Mouse (Mus musculus) kidney, postnatal 0 days (tissue): Measurements from ENCODE around the gene Fgfr2. TPM values are rescaled to one million over a fixed set of nuclear protein-coding genes. Genes with fewer than 3 reads are reported as not detected.

Source experiments
- ATAC-seq: fragments of 200-750 bp; cut with Nextera tagmentation; replicated peaks from 2 replicates; pipeline ENCODE4 v1.8.0; 2017; ENCODE audit warnings: low read depth, moderate number of reproducible peaks, moderate TSS enrichment, moderate library complexity; ENCODE audit not compliant: low FRiP score
- DNase-seq: peaks from one replicate; pipeline ENCODE4 v3.0.0-alpha.2; 2016; ENCODE audit warnings: low spot score
- H3K27ac ChIP-seq: fragments of 300-500 bp; sonication (generic); 2 replicates; pipeline ENCODE4 v1.5.1; 2014; ENCODE audit warnings: mild to moderate bottlenecking
- H3K27me3 ChIP-seq: fragments of 300-500 bp; sonication (generic); 2 replicates; pipeline ENCODE4 v1.6.1; 2014; ENCODE audit warnings: low read length, mixed read lengths; ENCODE audit not compliant: insufficient read depth
- H3K36me3 ChIP-seq: fragments of 300-500 bp; sonication (generic); 2 replicates; pipeline ENCODE4 v1.6.1; 2014; ENCODE audit warnings: low read length, mixed read lengths; ENCODE audit not compliant: insufficient read depth
- H3K4me1 ChIP-seq: fragments of 300-500 bp; sonication (generic); replicated peaks from 2 replicates; pipeline ENCODE4 v1.6.1; 2014; ENCODE audit warnings: antibody characterized with exemption, low read length, mixed read lengths; ENCODE audit not compliant: insufficient read depth
- H3K4me2 ChIP-seq: fragments of 300-500 bp; sonication (generic); 2 replicates; pipeline ENCODE4 v1.6.1; 2014; ENCODE audit warnings: mild to moderate bottlenecking, low read length, moderate library complexity, mixed read lengths
- H3K4me3 ChIP-seq: fragments of 300-500 bp; sonication (generic); replicated peaks from 2 replicates; pipeline ENCODE4 v1.5.1; 2014; ENCODE audit warnings: low read depth, low read length
- H3K9ac ChIP-seq: fragments of 300-500 bp; sonication (generic); 2 replicates; pipeline ENCODE4 v1.6.1; 2014; ENCODE audit warnings: low read depth, low read length
- H3K9me3 ChIP-seq: fragments of 300-500 bp; sonication (generic); replicated peaks from 2 replicates; pipeline ENCODE4 v1.6.1; 2016; ENCODE audit warnings: low read length, inconsistent platforms, mixed read lengths
- CTCF ChIP-seq: IDR thresholded peaks from 2 replicates; pipeline ENCODE4 v1.5.1; 2016; ENCODE audit warnings: antibody characterized with exemption, low read depth, mild to moderate bottlenecking, moderate library complexity
- WGBS: fragments of 180-500 bp; shearing (Covaris S2); extraction: QIAGEN DNeasy Blood & Tissue Kit; methylation state at CpG from one replicate; pipeline ENCODE4 v1.1.7; 2014; 5-methylcytosine and 5-hydroxymethylcytosine counted together
- polyA plus RNA-seq: library from polyadenylated mRNA; unstranded; fragments of >200 nt; fragmentation: Nextera tagmentation; extraction: Ambion mirVana; gene quantifications from 2 replicates; pipeline ENCODE4 v1.2.1, GENCODE M21; 2015

The Fgfr2 gene
- polyA plus RNA-seq, 1 experiment from 2014 or later = 79.8 TPM

DNA sequence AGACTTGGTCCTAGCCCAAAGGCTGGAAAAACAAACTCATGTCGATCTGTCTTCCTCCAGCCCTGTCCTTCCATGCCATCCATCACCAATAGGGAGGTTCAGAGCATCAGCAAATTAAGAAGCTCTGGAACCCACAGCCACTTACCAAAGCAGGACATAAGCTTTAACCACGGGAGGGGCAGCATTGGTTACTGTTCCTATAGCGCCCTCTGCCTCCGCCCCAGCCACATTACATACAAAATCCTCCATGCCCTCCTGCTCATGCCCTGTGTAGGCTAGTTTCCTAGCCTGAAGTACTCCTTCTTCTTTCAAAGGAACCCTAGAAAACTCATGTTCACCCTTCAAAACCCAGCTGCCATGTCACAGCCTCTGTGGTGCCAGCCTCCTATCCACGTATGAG lies 648.1 kb downstream of the Fgfr2 start:
- Histone ChIP-seq H3K4me2 (no peak overlapping the region), H3K9ac (no peak overlapping the region), H3K36me3 (no peaks in the 10 kb centered on the region), H3K27me3 (no peaks in the 10 kb centered on the region), H3K4me3 (no peak overlapping the region), H3K9me3 (no peaks in the 10 kb centered on the region), H3K4me1 (no peaks in the 10 kb centered on the region), H3K27ac (no peak overlapping the region)
- peak; percentile 78 for TF ChIP-seq CTCF
- no peak for ATAC-seq
- WGBS = 25% methylated on average over 5 of the region's 5 CpGs
- peak; percentile 75 for DNase-seq

DNA sequence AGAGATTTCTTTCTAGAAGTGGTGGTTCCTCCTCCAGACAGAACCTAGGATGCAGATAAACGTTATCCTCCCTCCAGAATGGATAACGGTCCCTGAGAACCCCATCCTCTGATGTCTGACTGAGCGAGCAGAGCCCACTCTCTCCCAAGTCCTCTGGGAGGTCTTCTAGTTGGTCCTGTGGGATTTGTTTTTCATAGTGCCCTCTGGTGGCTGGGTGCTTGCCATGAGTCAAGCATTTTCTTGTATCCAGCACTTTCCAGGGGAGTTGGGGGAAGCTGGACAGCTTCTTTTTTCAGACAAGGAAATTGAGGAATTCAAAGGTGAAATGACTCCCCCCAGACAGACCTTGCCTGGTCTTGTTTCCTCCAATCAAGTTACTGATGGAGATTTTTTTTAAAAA lies 651.8 kb downstream of the Fgfr2 start:
- no peak overlapping the region for H3K27ac ChIP-seq
- H3K27me3 ChIP-seq = no peaks in the 10 kb centered on the region
- ATAC-seq (no peak), DNase-seq (peak; percentile 68)
- no peaks in the 10 kb centered on the region for H3K36me3 ChIP-seq
- WGBS = 45% methylated on average over 3 of the region's 3 CpGs
- H3K4me3 ChIP-seq = no peak overlapping the region
- peak; percentile 69 for TF ChIP-seq CTCF
- no peaks in the 10 kb centered on the region for H3K9me3 ChIP-seq
- no peaks in the 10 kb centered on the region for H3K4me1 ChIP-seq
- H3K4me2 ChIP-seq = no peak overlapping the region
- H3K9ac ChIP-seq = no peak overlapping the region

DNA sequence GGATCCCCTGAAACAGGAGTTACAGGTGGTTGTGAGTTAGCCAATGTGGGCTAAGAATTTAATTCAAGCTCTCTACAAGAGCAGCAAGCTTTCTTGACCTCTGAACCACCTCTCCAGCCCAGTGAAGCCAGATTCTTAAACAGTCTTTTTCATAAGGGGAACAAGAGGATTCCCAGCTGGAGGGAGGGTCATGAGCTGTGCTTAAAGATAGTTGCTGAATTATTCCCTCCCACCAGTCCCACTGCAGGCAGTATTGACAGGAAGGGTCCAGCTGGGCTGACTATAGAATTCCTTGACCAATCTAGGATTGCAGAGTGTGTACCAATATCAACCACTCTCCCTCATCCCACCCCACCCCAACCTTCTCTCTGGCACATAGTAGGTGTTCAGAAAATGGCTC lies 654.8 kb downstream of the Fgfr2 start:
- H3K4me3 ChIP-seq = no peak overlapping the region
- no peaks in the 10 kb centered on the region for H3K4me1 ChIP-seq
- H3K27me3 ChIP-seq = no peaks in the 10 kb centered on the region
- H3K4me2 ChIP-seq = no peak overlapping the region
- DNase-seq = peak; percentile 53
- H3K9me3 ChIP-seq = no peaks in the 10 kb centered on the region
- H3K27ac ChIP-seq = no peak overlapping the region
- no peak for TF ChIP-seq CTCF
- no peak for ATAC-seq
- H3K9ac ChIP-seq = no peak overlapping the region
- no peaks in the 10 kb centered on the region for H3K36me3 ChIP-seq

GRCm38 (mm10) chr7:132465897-132466296 lies 657.3 kb downstream of the Fgfr2 start:
- H3K9me3 ChIP-seq = no peaks in the 10 kb centered on the region
- DNase-seq (no peak), ATAC-seq (no peak)
- TF ChIP-seq CTCF = no peak
- no peak overlapping the region for H3K4me3 ChIP-seq
- no peak overlapping the region for H3K4me2 ChIP-seq
- no peak overlapping the region for H3K27ac ChIP-seq
- no peaks in the 10 kb centered on the region for H3K36me3 ChIP-seq
- 90% methylated on average over 5 of the region's 5 CpGs for WGBS
- no peaks in the 10 kb centered on the region for H3K27me3 ChIP-seq
- no peaks in the 10 kb centered on the region for H3K4me1 ChIP-seq
- no peak overlapping the region for H3K9ac ChIP-seq

GRCm38 (mm10) chr7:132464894-132465293 lies 658.3 kb downstream of the Fgfr2 start:
- WGBS = 74% methylated on average over 1 of the region's 1 CpGs

GRCm38 (mm10) chr7:132458493-132458892 lies 664.7 kb downstream of the Fgfr2 start:
- H3K9me3 ChIP-seq = no peaks in the 10 kb centered on the region
- H3K4me1 ChIP-seq = no peaks in the 10 kb centered on the region
- TF ChIP-seq CTCF = no peak
- H3K36me3 ChIP-seq = no peaks in the 10 kb centered on the region
- 61% methylated on average over 7 of the region's 7 CpGs for WGBS
- H3K27ac ChIP-seq = no peak overlapping the region
- DNase-seq (no peak), ATAC-seq (no peak)
- no peak overlapping the region for H3K9ac ChIP-seq
- H3K27me3 ChIP-seq = no peaks in the 10 kb centered on the region
- H3K4me3 ChIP-seq = no peak overlapping the region
- H3K4me2 ChIP-seq = no peak overlapping the region

More at GRCm38 (mm10) chr7:132464894-132465293, 658.3 kb downstream of the Fgfr2 start:
- Histone ChIP-seq H3K4me2 (no peak overlapping the region), H3K4me1 (no peaks in the 10 kb centered on the region), H3K9ac (no peak overlapping the region), H3K9me3 (no peaks in the 10 kb centered on the region), H3K4me3 (no peak overlapping the region), H3K27me3 (no peaks in the 10 kb centered on the region), H3K27ac (no peak overlapping the region), H3K36me3 (no peaks in the 10 kb centered on the region)
- TF ChIP-seq CTCF = no peak
- no peak for DNase-seq
- ATAC-seq = no peak

- Histone ChIP-seq H3K27me3 (no peaks in the 10 kb centered on the region), H3K4me1 (no peaks in the 10 kb centered on the region), H3K9ac (no peak overlapping the region), H3K4me3 (no peak overlapping the region), H3K4me2 (no peak overlapping the region), H3K27ac (no peak overlapping the region), H3K36me3 (no peaks in the 10 kb centered on the region), H3K9me3 (no peaks in the 10 kb centered on the region)
- ATAC-seq = no peak
- TF ChIP-seq CTCF = no peak
- 44% methylated on average over 11 of the region's 11 CpGs for WGBS
- no peak for DNase-seq
These were observed 668.0 kb downstream of the Fgfr2 start for GRCm38 (mm10) chr7:132455071-132455720.
